Mouse (Mus musculus) left cerebral cortex, adult 11 months (tissue): Measurements from ENCODE around the gene Ndufb10.
A peak's percentile ranks its signal among the peaks of the same experiment; 100 is the strongest.

Source experiments
- DNase-seq: peaks from one replicate; pipeline ENCODE4 v3.0.0; 2022; ENCODE audit warnings: low spot score

Gene Ndufb10

DNA sequence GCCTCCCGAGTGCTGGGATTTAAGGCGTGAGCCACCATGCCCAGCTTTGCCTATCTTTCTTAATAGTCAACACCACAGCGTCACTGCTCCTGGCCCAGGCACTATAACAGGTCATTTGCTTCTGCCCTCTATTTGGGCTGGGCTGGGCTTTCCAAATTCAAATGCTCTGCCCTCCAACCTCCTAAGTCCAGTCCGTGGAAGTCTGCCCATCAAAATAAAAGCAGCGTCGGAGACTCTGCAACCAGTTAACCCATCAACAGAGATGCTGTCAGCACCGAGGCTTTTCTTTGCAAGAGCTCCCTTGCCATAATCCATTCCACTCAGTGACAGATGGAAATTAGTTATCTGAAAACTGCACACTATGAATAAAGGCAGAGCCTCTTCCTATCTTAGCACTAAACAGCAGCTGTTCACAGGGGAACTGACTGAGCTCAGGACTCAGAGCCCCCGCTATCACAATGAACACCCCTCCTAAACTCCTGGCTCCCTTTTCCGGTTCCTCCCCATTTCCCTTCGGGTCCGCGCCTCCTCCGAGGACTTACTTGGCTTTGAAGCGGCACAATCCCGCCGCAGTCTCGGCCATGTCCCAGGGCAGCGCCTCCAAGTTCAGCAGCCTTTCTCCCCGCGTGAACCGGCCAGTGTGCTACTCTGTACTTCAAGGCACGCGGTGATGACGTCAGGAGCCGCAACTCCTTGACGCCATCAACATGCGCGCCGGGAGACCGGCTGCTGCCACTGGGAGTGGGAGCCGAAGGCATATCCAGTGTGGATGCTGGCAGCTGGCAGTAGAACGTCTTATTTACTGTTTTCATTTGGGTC lies 17.1 kb downstream of the Ndufb10 start, which contains the start of gene Tbl3:
Gene Tbl3, minus strand, starts transcription at position 679 of the 819 bp plus-strand sequence.
- DNase-seq = peak; percentile 92

DNA sequence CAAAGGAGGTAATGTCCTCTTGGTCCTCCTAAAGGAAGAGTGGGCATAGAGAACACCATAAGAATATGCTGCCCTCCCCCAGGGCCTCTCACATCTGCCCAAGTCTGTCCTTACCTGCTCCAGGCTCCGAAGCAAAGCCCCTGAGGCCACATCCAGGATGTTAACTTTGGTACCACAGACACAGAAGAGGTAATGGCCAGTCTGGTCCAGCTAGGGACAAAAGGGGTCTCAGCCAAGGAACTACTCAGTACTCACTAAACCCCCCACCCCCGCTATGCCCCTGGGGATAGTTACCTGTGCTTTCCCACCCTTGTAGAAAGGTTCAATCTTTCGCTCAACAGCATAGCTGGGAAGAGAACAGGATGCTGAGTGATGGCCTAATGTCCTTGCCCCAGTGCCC lies 18.5 kb downstream of the Ndufb10 start:
- DNase-seq = no peak

DNA sequence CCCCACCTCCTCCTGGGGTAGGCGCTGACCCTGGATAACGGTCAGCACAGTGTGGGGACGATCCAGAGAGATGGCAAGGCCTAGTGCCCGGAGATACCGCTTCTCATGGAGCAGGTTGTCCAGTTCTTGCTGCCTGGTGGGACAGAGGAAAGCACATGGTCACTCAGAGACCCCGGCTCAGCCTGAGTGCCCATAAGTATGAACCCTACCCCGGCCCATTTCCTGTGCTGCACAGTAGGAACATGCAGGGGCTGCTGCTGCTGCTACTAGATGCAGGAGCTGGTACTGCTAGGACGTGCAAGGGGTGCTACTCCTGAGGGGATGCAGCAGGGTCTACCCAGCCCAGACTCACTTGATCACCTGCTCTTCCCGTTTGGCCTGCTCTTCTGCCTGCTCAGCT lies 23.0 kb downstream of the Ndufb10 start:
- DNase-seq = no peak

DNA sequence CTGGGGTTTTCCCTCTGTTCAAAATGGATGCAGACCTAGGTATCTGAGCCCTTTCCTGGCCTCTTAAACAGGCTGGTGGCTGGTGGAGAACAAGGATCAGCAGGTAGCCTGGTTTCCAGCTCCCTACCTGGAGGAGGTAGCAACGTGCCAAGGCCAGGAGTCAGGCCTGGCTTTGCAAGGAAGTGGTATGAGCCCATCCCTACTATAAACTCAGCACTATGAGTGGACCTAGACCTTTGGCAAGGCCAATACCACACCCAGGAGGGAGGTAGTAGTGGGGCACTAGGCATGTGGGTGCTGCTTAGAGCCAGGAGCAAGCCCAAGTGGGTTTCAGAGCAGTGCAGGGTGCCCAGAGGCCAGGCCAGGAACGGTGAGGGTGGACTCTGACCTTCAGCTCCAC lies 24.8 kb downstream of the Ndufb10 start:
- no peak for DNase-seq

DNA sequence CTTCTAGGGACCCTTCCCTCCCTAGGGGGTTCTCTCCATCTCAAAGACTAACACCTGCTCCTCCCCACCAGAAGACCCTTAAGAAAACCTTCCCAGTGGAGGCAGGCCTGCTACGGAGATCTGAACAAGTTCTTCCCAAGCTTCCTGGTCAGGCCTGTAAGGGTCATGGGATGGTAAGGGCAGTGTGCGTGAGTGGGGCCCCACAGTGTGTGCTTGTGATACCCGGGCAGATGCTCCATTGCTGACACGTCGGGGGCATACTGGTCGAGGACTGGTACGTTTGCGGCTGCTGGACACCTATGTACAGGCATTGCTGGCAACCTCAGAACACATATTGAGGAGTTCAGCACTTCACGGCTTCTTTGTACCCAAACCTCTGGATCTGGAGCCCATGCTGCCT lies 25.6 kb downstream of the Ndufb10 start:
- no peak for DNase-seq

DNA sequence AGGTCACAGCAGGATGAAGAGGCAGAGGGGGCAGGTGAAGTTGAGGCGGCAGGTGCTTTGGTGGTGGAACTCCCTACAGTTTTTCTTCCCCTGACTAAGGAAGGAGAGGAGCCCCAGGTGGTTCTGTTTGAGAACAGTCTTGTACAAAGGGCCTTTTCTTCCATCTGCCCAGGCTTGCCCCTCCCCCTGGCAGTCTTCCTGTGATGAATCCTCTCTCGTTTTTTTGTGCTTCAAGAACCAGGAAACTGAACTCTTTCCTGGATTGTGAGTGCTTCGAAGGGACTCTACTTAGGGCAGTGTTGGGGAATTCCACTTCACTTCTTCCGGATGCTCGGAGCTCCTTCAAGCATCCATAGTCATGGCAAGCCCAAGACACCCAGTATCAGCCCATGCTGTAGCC lies 26.3 kb downstream of the Ndufb10 start:
- DNase-seq = no peak

DNA sequence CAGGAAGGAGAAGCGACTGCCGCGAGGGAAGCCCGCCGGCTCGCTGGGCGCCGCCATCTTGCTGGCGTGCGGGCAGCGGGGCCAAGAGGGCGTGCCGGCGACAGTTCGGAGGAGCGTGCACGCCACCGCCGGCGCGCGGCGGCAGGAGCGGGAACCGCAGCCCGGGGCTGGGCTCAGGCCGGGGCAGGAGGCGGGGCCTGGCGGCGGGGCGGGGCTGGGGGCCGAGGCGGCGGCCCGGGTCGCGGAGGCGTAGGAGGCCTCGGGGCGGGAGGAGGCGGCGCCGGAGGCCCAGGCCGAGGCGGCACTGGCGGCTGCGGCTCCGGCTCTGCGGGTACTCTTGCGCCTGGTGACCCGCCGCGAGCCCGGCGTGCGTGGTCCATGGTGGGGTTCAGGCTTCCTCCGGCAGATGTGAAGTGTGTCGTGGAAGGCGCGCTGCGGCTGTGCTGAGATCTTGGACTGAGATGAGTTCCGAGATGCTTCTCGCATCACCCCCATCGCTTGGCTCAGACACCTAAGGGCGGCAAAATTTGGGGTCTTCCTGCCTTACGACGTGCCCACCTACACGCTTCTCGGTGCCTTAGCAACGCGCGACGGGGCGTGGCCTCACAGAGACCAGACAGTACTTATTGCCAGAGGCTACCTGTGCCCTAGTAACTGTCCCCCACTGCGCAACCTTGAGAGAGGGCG lies 28.1 kb downstream of the Ndufb10 start, which contains the start of the genes Gfer and Noxo1:
Gene Gfer, minus strand, starts transcription at position 146 of the 687 bp plus-strand sequence.
Gene Noxo1, plus strand, starts transcription at position 224 of the 687 bp plus-strand sequence.
- peak; percentile 73 for DNase-seq

DNA sequence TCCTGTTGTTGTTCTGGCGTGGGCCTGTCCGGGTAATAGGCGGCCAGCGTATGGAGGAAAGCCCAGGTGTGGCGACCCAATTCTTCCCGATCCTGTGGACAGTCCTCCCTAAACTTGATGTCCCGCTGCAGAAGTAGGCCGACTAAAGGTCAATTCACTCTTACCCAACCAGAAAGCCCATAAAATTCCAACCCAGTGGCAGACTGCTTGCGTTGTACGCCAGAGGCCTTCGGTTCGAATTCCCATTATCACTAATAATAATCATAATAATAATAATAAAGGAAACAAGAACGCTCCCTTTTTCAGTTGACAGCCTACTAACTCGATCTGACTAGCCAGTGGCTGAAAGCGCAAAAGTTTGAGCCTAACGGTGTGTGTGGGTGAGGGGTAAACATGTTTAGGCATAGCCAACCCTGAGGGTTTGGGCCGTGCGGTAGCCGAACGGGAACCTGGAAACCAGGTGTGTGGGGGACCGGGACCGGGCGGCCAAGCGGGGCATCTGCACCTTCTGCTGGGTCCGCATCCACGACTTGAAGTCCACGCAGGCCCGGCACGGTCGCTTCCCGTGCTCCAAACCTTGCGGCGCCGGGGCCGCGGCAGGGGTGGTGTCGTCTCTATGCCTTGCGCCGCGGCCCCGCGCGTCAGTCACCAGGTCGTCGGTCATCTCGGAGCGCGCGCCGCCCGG lies 28.8 kb downstream of the Ndufb10 start:
- no peak for DNase-seq

DNA sequence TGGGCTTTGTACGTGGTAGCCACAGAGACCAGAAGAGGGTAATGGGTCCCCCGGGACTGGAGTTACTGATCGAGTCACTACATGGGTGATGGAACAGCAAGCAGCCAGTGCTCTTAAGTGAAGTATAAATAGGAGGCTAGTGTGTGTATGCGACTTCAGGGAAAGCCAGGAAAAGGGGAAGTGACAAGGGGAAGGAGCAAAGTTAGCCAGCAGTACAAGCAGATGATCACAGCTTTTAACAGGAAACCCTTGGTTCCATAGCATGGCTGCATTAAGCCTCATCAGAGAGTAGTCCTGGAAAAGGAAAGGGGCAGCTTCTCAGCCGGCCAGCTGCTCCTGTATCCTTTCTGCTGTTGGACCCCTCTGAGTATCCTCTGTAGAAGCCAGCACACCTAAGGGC lies 31.9 kb downstream of the Ndufb10 start:
- DNase-seq = no peak

DNA sequence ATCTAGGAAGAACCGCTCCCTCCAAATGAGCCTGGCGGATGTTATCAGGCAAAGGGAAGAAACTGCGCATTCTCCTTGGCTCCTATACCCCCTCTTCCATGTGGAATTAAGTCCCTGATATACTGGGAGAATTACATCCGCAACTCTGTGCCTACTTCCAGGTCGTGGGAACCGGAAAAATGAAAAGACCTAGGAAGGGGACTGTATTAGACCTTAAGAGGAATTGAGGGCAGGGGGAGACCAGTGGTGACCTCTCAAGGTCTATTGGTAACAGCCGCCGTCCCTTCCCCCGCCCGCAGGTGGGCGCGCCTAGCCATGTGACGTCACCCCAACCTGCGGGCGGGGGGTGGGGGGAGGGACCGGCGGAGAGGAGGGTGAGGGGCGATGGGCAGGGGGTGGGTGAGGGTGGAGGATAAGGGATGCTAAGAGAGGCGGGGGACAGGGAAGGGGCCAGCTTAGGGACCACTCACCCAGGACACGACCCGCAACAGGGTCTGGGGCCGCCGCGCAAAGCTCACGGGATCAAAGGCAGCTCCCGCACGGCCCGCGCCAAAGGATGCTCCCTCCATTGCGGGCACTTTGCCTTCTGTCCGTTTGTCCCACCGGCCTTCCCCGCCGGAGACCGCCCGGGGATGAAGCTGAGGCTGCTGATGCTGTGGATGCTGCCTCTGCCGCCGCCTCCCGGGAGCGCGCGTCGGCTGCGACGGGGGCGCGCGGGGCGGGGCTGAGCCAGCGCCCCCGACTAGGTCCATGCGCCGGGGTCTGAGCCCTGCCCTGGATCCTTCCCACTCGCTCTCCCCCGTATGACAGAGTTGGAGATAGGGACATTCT lies 34.8 kb downstream of the Ndufb10 start, which contains the start of gene Syngr3:
Gene Syngr3, minus strand, starts transcription at position 705 of the 831 bp plus-strand sequence.
- no peak for DNase-seq

DNA sequence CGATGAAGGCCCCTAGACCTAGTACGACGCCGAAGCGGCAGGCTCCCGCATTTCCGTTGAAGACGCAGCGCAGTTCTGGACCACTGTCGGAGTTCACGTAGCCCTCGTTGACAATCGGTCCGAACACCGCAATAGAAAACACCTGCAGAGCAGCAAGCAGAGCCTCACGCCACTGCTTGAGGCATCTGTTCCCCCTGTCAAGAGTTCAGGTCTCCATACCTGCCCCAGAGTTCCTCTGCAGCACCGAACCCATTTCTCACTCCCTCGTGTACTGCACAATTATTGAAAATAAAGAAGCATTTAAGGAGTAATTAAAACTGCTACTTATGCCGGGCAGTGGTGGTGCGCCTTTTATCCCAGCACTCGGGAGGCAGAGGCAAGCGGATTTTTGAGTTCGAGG lies 36.7 kb downstream of the Ndufb10 start:
- no peak for DNase-seq

DNA sequence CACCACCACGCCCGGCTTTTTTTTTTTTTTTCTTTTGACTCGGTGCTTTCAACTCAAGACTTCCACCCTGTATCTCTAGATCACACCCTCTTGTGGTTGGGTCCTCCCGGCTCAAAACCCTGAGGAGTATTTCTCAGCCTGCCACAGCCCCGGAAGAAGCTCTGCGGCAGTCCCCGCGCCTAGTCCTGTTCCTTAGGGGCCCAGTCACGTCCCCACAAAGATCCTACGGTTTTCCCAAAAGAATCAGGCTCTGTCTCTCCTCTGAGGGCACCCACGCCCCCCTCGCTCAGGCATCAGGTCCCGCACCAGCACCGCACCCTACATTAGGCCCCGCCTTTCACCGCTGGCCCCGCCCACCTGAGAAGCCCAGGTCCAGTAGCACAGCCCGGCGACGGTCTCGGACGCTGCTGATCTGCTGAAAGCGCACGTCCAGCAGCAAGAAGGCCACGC lies 37.1 kb downstream of the Ndufb10 start:
- DNase-seq = no peak

DNA sequence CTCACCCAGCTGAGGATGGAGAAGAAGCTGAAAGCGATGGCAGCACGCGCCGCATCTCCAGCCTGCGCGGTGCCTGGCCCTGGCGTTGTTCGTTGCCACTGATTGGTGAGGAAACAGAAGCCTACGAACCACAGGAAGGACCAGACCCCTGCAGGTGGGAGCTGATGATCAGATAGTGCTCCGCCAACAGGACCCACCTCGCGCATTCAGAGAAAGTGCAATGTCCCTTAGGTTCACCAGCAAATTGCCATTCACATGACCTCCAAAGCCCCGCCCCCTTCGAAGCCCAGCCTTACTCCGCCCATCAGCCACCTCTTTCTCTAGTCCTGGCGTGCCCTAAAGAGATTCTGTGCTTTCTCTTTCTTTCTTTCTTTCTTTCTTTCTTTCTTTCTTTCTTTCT lies 37.8 kb downstream of the Ndufb10 start:
- DNase-seq = no peak

DNA sequence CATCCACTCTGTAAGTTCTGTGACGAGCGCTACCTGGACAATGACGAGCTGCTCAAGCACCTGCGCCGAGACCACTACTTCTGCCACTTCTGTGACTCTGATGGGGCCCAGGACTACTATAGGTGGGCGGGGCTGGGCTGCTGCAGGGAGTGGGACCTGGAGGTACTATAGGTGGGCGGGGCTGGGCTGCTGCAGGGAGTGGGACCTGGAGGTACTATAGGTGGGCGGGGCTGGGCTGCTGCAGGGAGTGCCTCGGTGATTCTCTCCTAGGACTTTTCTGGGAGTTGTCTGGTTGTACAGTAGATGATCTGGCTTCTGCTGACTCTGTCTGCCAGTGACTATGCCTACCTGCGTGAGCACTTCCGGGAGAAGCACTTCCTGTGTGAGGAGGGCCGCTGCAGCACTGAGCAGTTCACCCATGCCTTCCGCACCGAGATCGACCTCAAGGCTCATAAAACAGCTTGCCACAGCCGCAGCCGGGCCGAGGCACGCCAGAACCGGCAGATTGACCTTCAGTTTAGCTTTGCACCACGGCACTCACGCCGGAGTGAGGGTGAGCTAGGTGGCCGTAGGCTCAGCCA lies 46.7 kb downstream of the Ndufb10 start:
- DNase-seq = no peak

DNA sequence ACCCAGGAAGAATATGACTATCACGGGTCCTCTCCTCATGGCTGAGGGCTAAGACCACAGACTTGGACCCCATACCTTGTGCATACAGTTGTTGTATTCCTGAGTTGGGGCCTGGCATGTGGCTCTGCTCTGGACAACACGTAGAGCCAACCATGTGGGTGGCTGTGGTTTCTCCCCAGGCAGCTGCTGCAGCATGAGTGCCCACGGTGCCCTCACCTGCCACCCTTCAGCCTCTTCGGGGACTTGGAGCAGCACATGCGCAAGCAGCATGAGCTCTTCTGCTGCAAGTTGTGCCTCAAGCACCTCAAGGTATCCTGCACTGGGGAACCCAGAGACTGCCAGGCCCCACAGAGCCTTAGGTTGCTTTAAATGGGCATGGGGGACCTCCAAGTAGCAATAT lies 47.4 kb downstream of the Ndufb10 start:
- no peak for DNase-seq

DNA sequence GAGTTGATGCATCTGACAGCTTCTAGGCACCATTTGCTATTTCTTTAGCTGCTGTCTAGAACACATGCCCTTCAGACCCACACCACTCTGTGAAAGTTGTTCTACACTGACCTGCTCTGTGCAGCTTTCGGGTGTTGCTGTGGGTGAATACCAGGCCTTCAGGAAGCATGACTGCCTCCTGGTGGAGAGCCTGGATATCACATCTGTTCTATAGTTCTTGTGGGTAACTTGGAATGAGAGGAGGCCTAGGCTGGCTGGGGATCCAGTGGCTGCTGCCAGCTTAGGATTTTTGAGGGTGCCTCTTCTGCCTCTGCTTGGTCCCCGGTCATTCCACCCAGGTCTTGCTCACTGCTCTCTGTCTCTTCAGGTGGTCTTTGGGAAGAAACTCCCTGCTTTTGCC lies 48.1 kb downstream of the Ndufb10 start:
- no peak for DNase-seq

DNA sequence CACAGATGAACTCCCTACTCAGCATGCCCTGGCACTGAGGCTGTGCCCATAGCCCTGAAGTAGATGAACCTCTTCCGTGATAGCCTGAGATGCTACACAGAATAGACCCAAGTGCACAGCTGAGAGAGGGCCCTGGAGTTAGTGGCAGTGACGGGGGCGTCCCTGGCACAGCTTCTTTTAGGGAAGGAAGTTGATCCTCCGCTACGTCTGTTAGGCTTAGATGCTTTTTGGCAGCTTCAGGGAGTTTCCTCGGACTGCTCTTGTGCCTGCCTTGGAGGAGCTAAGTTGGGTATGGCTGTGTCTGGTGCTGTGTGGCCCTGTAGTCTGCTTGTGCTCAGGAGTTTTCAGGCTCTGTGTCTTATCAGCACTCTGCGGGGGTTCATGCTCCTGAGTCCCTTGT lies 50.0 kb downstream of the Ndufb10 start:
- DNase-seq = no peak

DNA sequence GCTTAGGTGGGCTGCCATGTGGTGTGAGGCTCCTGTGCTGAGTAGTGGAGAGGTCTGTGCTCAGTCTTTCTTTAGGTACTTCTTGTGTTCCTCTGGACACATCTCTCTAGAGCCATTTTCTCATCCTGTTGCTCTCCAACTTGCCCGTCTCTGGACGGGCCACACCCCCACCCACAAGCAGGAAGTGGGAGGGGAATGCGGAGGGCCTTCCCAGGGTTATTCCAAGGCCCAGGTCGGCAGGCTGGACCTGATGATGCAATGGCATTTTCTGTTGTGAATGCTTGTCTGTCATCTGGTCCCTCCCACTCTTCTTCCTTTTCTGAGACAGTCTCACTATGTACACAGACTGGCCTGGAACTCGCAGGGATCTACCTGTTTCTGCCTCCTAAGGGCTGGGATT lies 52.1 kb downstream of the Ndufb10 start:
- DNase-seq = no peak
